Mouse (Mus musculus): ENCODE data around the gene Slamf9. TPM values are rescaled to one million over a fixed set of nuclear protein-coding genes. Genes with fewer than 3 reads are reported as not detected.

The Slamf9 gene
- polyA plus RNA-seq, 1 experiment from 2014 or later = 1.5 TPM

DNA sequence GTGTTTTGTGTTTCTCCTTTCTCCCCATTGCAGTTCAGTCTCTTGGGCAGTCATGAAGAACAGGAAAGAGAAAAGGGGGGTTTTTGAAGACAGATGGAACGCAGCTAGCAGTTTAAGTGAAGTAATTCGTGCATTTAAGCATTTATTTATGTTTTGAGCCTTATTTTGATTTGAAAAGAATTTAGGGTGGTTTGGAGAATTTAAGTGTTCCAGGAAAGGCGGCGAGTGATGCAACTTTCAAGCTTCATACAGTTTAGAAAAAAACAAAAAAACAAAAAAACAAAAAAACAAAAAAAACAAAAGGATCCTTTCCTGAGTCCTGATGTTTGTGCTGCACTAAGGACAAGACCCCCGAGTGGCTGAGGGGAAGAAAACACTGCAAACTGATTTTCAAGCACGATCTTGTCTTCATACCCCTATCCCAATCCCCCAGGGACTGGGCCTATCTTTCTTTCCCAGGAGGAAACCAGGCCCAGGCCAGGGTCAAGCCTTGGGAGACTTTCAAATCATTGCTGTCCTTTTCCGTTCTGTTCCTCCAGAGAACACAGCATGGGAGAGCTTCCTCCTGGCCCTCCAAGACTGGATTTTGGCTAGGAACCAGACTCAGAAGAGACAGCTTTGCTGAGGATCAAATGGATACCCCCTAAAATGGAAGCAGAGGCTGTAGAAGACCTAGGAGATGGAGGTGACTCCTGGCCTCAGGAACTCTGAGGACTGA, 39.6 kb downstream of the Slamf9 start:
- H3K4me1 ChIP-seq (ENCODE audit: insufficient read depth) = peaks cover 28% of the 10 kb centered on the region
- H3K4me2 ChIP-seq (ENCODE audit: low read depth, low read length) = peak overlapping the region; percentile 57; the same call in 1 of the 2 replicates
- 47% methylated on average over 7 of the region's 7 CpGs for WGBS (ENCODE audit: insufficient replicate concordance)
- H3K27me3 ChIP-seq (ENCODE audit: insufficient read depth, low read length) = no peaks in the 10 kb centered on the region
- TF ChIP-seq CTCF (IDR thresholded peaks at IDR 0.05; ENCODE audit: low read depth) (no peak), EP300 (IDR thresholded peaks at IDR 0.05; ENCODE audit: low read depth) (no peak)
- no peaks in the 10 kb centered on the region for H3K36me3 ChIP-seq (replicated peaks; ENCODE audit: insufficient read depth, low read length)
- no peak overlapping the region for H3K4me3 ChIP-seq (ENCODE audit: low read depth, low read length)
- no peak overlapping the region for H3K9ac ChIP-seq (replicated peaks)
- H3K9me3 ChIP-seq (ENCODE audit: low read length) = peaks cover 8% of the 10 kb centered on the region; the same call in 1 of the 2 replicates
- ATAC-seq (no peak), DNase-seq (no peak)
- peak overlapping the region; percentile 77 for H3K27ac ChIP-seq (ENCODE audit: low read depth)

DNA sequence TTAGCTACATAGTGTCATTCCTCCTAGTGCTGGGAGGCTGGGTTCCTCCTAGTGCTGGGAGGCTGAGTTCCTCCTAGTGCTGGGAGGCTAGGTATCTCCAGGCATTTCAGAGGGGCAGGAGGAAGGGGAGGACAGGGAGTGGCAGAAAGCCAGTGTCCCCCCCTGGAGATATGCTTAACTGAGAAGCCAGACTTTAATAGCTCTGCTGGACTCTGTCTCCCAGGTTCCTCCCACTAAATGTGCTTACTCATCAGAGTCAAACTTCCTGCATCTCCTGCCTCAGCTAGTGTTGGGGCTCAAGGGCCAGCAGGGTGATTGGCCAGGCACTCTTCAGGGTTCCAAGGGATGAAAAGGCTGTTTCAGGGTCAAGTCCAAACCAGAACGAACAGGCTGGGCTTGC, 40.2 kb downstream of the Slamf9 start:
- peaks cover 26% of the 10 kb centered on the region for H3K4me1 ChIP-seq (ENCODE audit: insufficient read depth)
- H3K36me3 ChIP-seq (replicated peaks; ENCODE audit: insufficient read depth, low read length) = no peaks in the 10 kb centered on the region
- no peak overlapping the region for H3K4me2 ChIP-seq (ENCODE audit: low read depth, low read length)
- H3K27me3 ChIP-seq (ENCODE audit: insufficient read depth, low read length) = no peaks in the 10 kb centered on the region
- no peak overlapping the region for H3K4me3 ChIP-seq (ENCODE audit: low read depth, low read length)
- peaks cover 8% of the 10 kb centered on the region; the same call in 1 of the 2 replicates for H3K9me3 ChIP-seq (ENCODE audit: low read length)
- ATAC-seq (no peak), DNase-seq (no peak)
- no peak for TF ChIP-seq CTCF (IDR thresholded peaks at IDR 0.05; ENCODE audit: low read depth)
- no peak for TF ChIP-seq EP300 (IDR thresholded peaks at IDR 0.05; ENCODE audit: low read depth)
- 47% methylated on average over 1 of the region's 1 CpGs for whole genome bisulfite sequencing (ENCODE audit: insufficient replicate concordance)
- H3K27ac ChIP-seq (ENCODE audit: low read depth) = peak overlapping the region; percentile 77
- no peak overlapping the region for H3K9ac ChIP-seq (replicated peaks)

DNA sequence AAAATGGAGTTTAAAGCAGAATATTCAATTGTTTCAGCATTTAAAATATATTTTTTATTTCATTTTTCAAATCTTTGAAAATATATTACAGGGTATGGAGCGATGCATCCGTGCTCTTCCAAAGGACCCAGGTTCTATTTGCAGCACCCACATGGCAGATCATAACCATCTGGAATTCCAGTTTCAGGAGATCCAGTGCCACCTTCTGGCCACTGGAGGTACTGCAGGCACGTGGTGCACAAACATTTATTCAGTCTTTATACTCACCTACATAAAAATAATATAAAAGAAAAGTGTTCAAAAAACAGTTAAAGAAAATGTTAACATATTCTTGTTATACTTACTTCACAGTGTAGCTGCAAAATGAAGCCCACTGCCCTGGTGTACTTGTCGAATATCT, 42.9 kb downstream of the Slamf9 start:
- ATAC-seq (no peak), DNase-seq (no peak)
- no peak for TF ChIP-seq EP300 (IDR thresholded peaks at IDR 0.05; ENCODE audit: low read depth)
- peak; percentile 73 for TF ChIP-seq CTCF (IDR thresholded peaks at IDR 0.05; ENCODE audit: low read depth)
- H3K27me3 ChIP-seq (ENCODE audit: insufficient read depth, low read length) = no peaks in the 10 kb centered on the region
- no peak overlapping the region for H3K4me3 ChIP-seq (ENCODE audit: low read depth, low read length)
- H3K9me3 ChIP-seq (ENCODE audit: low read length) = peaks cover 8% of the 10 kb centered on the region; the same call in 1 of the 2 replicates
- no peak overlapping the region for H3K27ac ChIP-seq (ENCODE audit: low read depth)
- H3K4me1 ChIP-seq (ENCODE audit: insufficient read depth) = peaks cover 26% of the 10 kb centered on the region
- no peaks in the 10 kb centered on the region for H3K36me3 ChIP-seq (replicated peaks; ENCODE audit: insufficient read depth, low read length)
- 67% methylated on average over 4 of the region's 4 CpGs for WGBS (ENCODE audit: insufficient replicate concordance)
- H3K4me2 ChIP-seq (ENCODE audit: low read depth, low read length) = no peak overlapping the region
- H3K9ac ChIP-seq (replicated peaks) = no peak overlapping the region

DNA sequence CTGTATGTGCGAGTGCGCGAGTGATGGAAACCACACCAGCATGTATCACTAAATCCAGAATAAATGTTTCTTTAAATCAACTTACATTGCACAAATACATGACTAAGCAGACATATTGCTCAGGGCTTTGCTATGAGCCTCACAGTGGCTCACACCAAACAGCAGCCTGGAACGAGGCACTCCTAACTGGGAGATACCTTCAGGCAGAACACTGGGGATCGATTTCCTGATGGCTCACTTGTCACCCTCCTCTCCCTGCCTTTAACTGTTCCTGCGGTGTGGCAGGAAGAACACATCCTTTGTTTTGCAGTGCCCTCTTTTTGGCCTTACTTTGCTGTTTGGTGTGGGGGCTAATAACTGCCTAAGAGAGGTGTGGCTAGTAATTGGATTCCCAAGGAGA, 44.5 kb downstream of the Slamf9 start:
- Histone ChIP-seq H3K27me3 (ENCODE audit: insufficient read depth, low read length) (no peaks in the 10 kb centered on the region), H3K4me3 (ENCODE audit: low read depth, low read length) (no peak overlapping the region), H3K4me2 (ENCODE audit: low read depth, low read length) (no peak overlapping the region), H3K9me3 (ENCODE audit: low read length) (peaks cover 8% of the 10 kb centered on the region; the same call in 1 of the 2 replicates), H3K27ac (ENCODE audit: low read depth) (no peak overlapping the region), H3K36me3 (replicated peaks; ENCODE audit: insufficient read depth, low read length) (no peaks in the 10 kb centered on the region), H3K9ac (replicated peaks) (no peak overlapping the region), H3K4me1 (ENCODE audit: insufficient read depth) (peaks cover 15% of the 10 kb centered on the region)
- ATAC-seq = no peak
- DNase-seq = no peak
- TF ChIP-seq EP300 (IDR thresholded peaks at IDR 0.05; ENCODE audit: low read depth) (no peak), CTCF (IDR thresholded peaks at IDR 0.05; ENCODE audit: low read depth) (no peak)
- 57% methylated on average over 6 of the region's 6 CpGs for WGBS (ENCODE audit: insufficient replicate concordance)

GRCm38 (mm10) chr1:172520576-172521440, 45.6 kb downstream of the Slamf9 start, which contains the start of gene Cfap45:
Cfap45 (plus strand) TSS chr1:172520801.
- H3K36me3 ChIP-seq (replicated peaks; ENCODE audit: insufficient read depth, low read length) = no peaks in the 10 kb centered on the region
- TF ChIP-seq EP300 (IDR thresholded peaks at IDR 0.05; ENCODE audit: low read depth) (no peak), CTCF (IDR thresholded peaks at IDR 0.05; ENCODE audit: low read depth) (no peak)
- H3K27me3 ChIP-seq (ENCODE audit: insufficient read depth, low read length) = no peaks in the 10 kb centered on the region
- H3K4me1 ChIP-seq (ENCODE audit: insufficient read depth) = peaks cover 16% of the 10 kb centered on the region
- peak within 1 kb of the TSS; percentile 64 for H3K4me2 ChIP-seq (ENCODE audit: low read depth, low read length)
- H3K9ac ChIP-seq (replicated peaks) = no peak within 1 kb of the TSS
- H3K9me3 ChIP-seq (ENCODE audit: low read length) = peaks cover 8% of the 10 kb centered on the region; the same call in 1 of the 2 replicates
- H3K27ac ChIP-seq (ENCODE audit: low read depth) = no peak within 1 kb of the TSS
- 6% methylated on average over 28 of the region's 28 CpGs for whole genome bisulfite sequencing (ENCODE audit: insufficient replicate concordance)
- ATAC-seq (peak; percentile 60), DNase-seq (peak; percentile 82)
- H3K4me3 ChIP-seq (ENCODE audit: low read depth, low read length) = peak within 1 kb of the TSS; percentile 34

DNA sequence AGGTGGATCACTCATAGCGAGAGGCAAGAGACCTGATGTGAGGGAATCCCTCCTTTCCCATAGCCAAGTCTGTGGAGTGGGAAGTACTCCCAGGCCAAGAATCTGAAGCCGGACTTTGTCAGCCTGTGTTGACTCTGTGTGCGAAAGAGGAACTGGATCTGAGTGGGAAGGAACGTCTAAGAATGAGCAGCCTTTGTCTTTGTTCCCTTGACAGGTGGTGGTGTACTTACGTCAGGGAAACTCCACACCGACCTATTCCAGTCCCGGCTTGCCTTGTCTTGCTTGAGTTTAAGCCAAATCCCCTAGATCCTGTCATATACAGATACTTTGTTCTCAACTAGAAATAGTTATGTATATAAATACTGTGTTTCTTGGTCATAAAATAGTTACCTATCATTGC, 47.4 kb downstream of the Slamf9 start:
- Histone ChIP-seq H3K9me3 (ENCODE audit: low read length) (peaks cover 5% of the 10 kb centered on the region; the same call in 1 of the 2 replicates), H3K27ac (ENCODE audit: low read depth) (no peak overlapping the region), H3K27me3 (ENCODE audit: insufficient read depth, low read length) (no peaks in the 10 kb centered on the region), H3K36me3 (replicated peaks; ENCODE audit: insufficient read depth, low read length) (no peaks in the 10 kb centered on the region), H3K4me1 (ENCODE audit: insufficient read depth) (peaks cover 23% of the 10 kb centered on the region), H3K9ac (replicated peaks) (no peak overlapping the region), H3K4me3 (ENCODE audit: low read depth, low read length) (no peak overlapping the region), H3K4me2 (ENCODE audit: low read depth, low read length) (no peak overlapping the region)
- DNase-seq (no peak), ATAC-seq (no peak)
- 43% methylated on average over 7 of the region's 7 CpGs for WGBS (ENCODE audit: insufficient replicate concordance)
- TF ChIP-seq CTCF (IDR thresholded peaks at IDR 0.05; ENCODE audit: low read depth) (no peak), EP300 (IDR thresholded peaks at IDR 0.05; ENCODE audit: low read depth) (no peak)

Measured in liver, postnatal 0 days (tissue).